In genomic region chr10:61340247-61340646, GRCm38 (mm10) we compare ENCODE assay signal across 27 mouse cellular contexts. TPM values are rescaled to one million over a fixed set of nuclear protein-coding genes. Genes with fewer than 3 reads are reported as not detected.
A peak's percentile ranks its signal among the peaks of the same experiment; 100 is the strongest.
DNase-seq lines count a peak whose midpoint lies in the region; ATAC-seq and TF ChIP-seq lines count a peak whose summit lies in the region.
"Had no signal": no experiment of that assay in that cellular context is flagged by ENCODE, and none has a peak within 500 bp of the region (broad histone marks: within the 10 kb centered on the region; RNA-seq: fewer than 3 reads in every experiment).

No protein-coding gene starts in this region.

- H3K4me2 ChIP-seq in liver, embryonic 12.5 days = no peak overlapping the region
- H3K4me2 ChIP-seq in liver, embryonic 14.5 days (ENCODE audit: low read depth) = no peak overlapping the region
- H3K4me2 ChIP-seq in liver, postnatal 0 days (ENCODE audit: low read depth, low read length) = no peak overlapping the region
- H3K4me2 ChIP-seq: embryonic facial prominence, embryonic 13.5 days; embryonic facial prominence, embryonic 15.5 days; forebrain, embryonic 12.5 days had no signal

- H3K4me3 ChIP-seq in liver, adult 2 months (ENCODE audit: insufficient read depth, low read depth, low read length) = no peak overlapping the region
- H3K4me3 ChIP-seq in liver, embryonic 12.5 days = no peak overlapping the region
- no peak overlapping the region for H3K4me3 ChIP-seq in liver, embryonic 14.5 days (ENCODE audit: insufficient read depth in 1 of 2, low read depth in 2 of 2, low read length in 2 of 2)
- H3K4me3 ChIP-seq in liver, postnatal 0 days (ENCODE audit: low read depth, low read length) = no peak overlapping the region
- H3K4me3 ChIP-seq in left cerebral cortex, adult 2 months = no peak overlapping the region
- H3K4me3 ChIP-seq: embryonic facial prominence, embryonic 13.5 days; embryonic facial prominence, embryonic 15.5 days; erythroblast, embryonic 14.5 days; forebrain, embryonic 10.5 days; forebrain, embryonic 12.5 days had no signal

- no peaks in the 10 kb centered on the region for H3K36me3 ChIP-seq in liver, adult 2 months (ENCODE audit: control insufficient read depth, insufficient read depth, low read length)
- peaks cover 12% of the 10 kb centered on the region for H3K36me3 ChIP-seq in liver, embryonic 12.5 days
- H3K36me3 ChIP-seq in liver, embryonic 14.5 days (replicated peaks; ENCODE audit: control insufficient read depth, insufficient read depth, low read depth) = no peaks in the 10 kb centered on the region
- no peaks in the 10 kb centered on the region for H3K36me3 ChIP-seq in liver, postnatal 0 days (replicated peaks; ENCODE audit: insufficient read depth, low read length)
- H3K36me3 ChIP-seq: forebrain, embryonic 12.5 days had no signal

- H3K27me3 ChIP-seq in liver, adult 2 months (ENCODE audit: control insufficient read depth, insufficient read depth, low read length) = no peaks in the 10 kb centered on the region
- H3K27me3 ChIP-seq in liver, embryonic 12.5 days (replicated peaks) = no peaks in the 10 kb centered on the region
- no peaks in the 10 kb centered on the region for H3K27me3 ChIP-seq in liver, embryonic 14.5 days (ENCODE audit: control insufficient read depth, insufficient read depth, low read length)
- no peaks in the 10 kb centered on the region for H3K27me3 ChIP-seq in liver, postnatal 0 days (ENCODE audit: insufficient read depth, low read length)
- H3K27me3 ChIP-seq: embryonic facial prominence, embryonic 13.5 days; embryonic facial prominence, embryonic 15.5 days; forebrain, embryonic 12.5 days had no signal

- H3K9me3 ChIP-seq in liver, embryonic 12.5 days (replicated peaks) = no peaks in the 10 kb centered on the region
- H3K9me3 ChIP-seq in liver, embryonic 14.5 days (ENCODE audit: control insufficient read depth, low read length) = no peaks in the 10 kb centered on the region
- no peaks in the 10 kb centered on the region for H3K9me3 ChIP-seq in liver, postnatal 0 days (ENCODE audit: low read length)
- H3K9me3 ChIP-seq: embryonic facial prominence, embryonic 13.5 days; embryonic facial prominence, embryonic 15.5 days; forebrain, embryonic 10.5 days; forebrain, embryonic 12.5 days had no signal

- WGBS in liver, adult 2 months = 36% methylated on average over 9 of the region's 9 CpGs
- 62% methylated on average over 9 of the region's 9 CpGs for WGBS in liver, embryonic 12.5 days (ENCODE audit: insufficient replicate concordance)
- 72% methylated on average over 9 of the region's 9 CpGs for WGBS in liver, embryonic 14.5 days (ENCODE audit: insufficient replicate concordance)
- 68% methylated on average over 9 of the region's 9 CpGs for WGBS in liver, postnatal 0 days (ENCODE audit: insufficient replicate concordance)

- intact Hi-C loops in left cerebral cortex, adult 2 months (cut with DNase I) = no loop called here

- no peak for TF ChIP-seq CTCF in liver, adult 2 months (IDR thresholded peaks at IDR 0.05; ENCODE audit: low read depth, low read length)
- no peak for TF ChIP-seq CTCF in liver, embryonic 14.5 days (IDR thresholded peaks at IDR 0.05; ENCODE audit: low read depth)
- TF ChIP-seq CTCF in liver, postnatal 0 days (IDR thresholded peaks at IDR 0.05; ENCODE audit: low read depth) = no peak
- no peak for TF ChIP-seq CTCF in left cerebral cortex, adult 2 months (IDR thresholded peaks at IDR 0.05)

- H3K79me2 ChIP-seq in liver, adult 2 months (ENCODE audit: control insufficient read depth, insufficient read depth, low read length) = no peaks in the 10 kb centered on the region

- no peak for TF ChIP-seq EP300 in liver, embryonic 14.5 days (IDR thresholded peaks at IDR 0.05; ENCODE audit: low read depth)
- no peak for TF ChIP-seq EP300 in liver, postnatal 0 days (IDR thresholded peaks at IDR 0.05; ENCODE audit: low read depth)

- peaks cover 15% of the 10 kb centered on the region for H3K4me1 ChIP-seq in liver, adult 2 months (ENCODE audit: control insufficient read depth, insufficient read depth, low read length)
- no peaks in the 10 kb centered on the region for H3K4me1 ChIP-seq in liver, embryonic 12.5 days
- peaks cover 0 to 2% of the 10 kb centered on the region in 2 experiments; a peak in 1 of 4 replicates for H3K4me1 ChIP-seq in liver, embryonic 14.5 days (replicated peaks; ENCODE audit: control insufficient read depth in 2 of 2, insufficient read depth in 2 of 2, low read length in 1 of 2)
- peaks cover 3% of the 10 kb centered on the region; the same call in 1 of the 2 replicates for H3K4me1 ChIP-seq in liver, postnatal 0 days (ENCODE audit: insufficient read depth)

- no peak for ATAC-seq in liver, embryonic 12.5 days
- peak; percentile 13; the same call in 1 of the 2 replicates for ATAC-seq in liver, embryonic 14.5 days (ENCODE audit: insufficient read depth)
- ATAC-seq in liver, postnatal 0 days = peak; percentile 72
- ATAC-seq: forebrain, embryonic 14.5 days had no signal

- no peak overlapping the region for H3K9ac ChIP-seq in liver, adult 2 months (ENCODE audit: low read depth, low read length)
- H3K9ac ChIP-seq in liver, embryonic 12.5 days = no peak overlapping the region
- H3K9ac ChIP-seq in liver, embryonic 14.5 days (replicated peaks) = no peak overlapping the region
- H3K9ac ChIP-seq in liver, postnatal 0 days (replicated peaks) = no peak overlapping the region
- H3K9ac ChIP-seq: embryonic facial prominence, embryonic 13.5 days; embryonic facial prominence, embryonic 15.5 days; forebrain, embryonic 12.5 days had no signal

- no peak for TF ChIP-seq POLR2A in liver, adult 2 months (IDR thresholded peaks at IDR 0.05; ENCODE audit: extremely low read depth, insufficient read depth, low read length)

- H3K27ac ChIP-seq in liver, adult 2 months (replicated peaks; ENCODE audit: insufficient read depth, low read depth, low read length) = peak overlapping the region; percentile 50; the same call in 1 of the 2 replicates
- no peak overlapping the region for H3K27ac ChIP-seq in liver, embryonic 12.5 days
- H3K27ac ChIP-seq in liver, embryonic 14.5 days = no peak overlapping the region
- H3K27ac ChIP-seq in liver, postnatal 0 days (ENCODE audit: low read depth) = no peak overlapping the region
- H3K27ac ChIP-seq in left cerebral cortex, adult 2 months = no peak overlapping the region
- H3K27ac ChIP-seq: embryonic facial prominence, embryonic 13.5 days; embryonic facial prominence, embryonic 15.5 days; forebrain, embryonic 10.5 days; forebrain, embryonic 12.5 days had no signal

- DNase-seq in liver, adult 2 months (ENCODE audit: extremely low read depth, low read depth, low spot score) = peak; percentile 79
- peak in 1 of 3 experiments; percentile 5 for DNase-seq in liver, embryonic 14.5 days (ENCODE audit: low read depth in 3 of 3, low spot score in 3 of 3)
- peak; percentile 42 for DNase-seq in liver, postnatal 0 days
- no peak for DNase-seq in left cerebral cortex, adult 2 months (ENCODE audit: extremely low spot score in 1 of 2, low spot score in 2 of 2)
- no peak for DNase-seq in kidney, postnatal 25 days
- DNase-seq: adrenal gland, adult 2 months; adrenal gland, postnatal 10 days; adrenal gland, postnatal 25 days; cerebellum, adult 11 months; cerebellum, adult 18-20 months; cerebellum, adult 8-10 months; cerebellum, adult 9-11 months; cerebellum, postnatal 36 days; embryo, embryonic 11 days had no signal

RNA-seq across cellular contexts. Expression of gene Prf1, which starts 42.6 kb away (rescaled TPM):
- 0.27 and 0.28 TPM in 2 replicates for total RNA-seq in liver, adult 2 months (2014; rRNA removed)
- polyA plus RNA-seq in liver, adult 2 months (2012; rRNA removed) = 0.18 and 0.26 TPM in 2 replicates
- polyA plus RNA-seq in liver, embryonic 12.5 days (2016; fragmentation: Nextera tagmentation; extraction: Ambion mirVana) = not detected in 2 replicates
- polyA plus RNA-seq in liver, embryonic 14.5 days (2012; rRNA removed) = 0.02 TPM in 2 replicates
- polyA plus RNA-seq in liver, embryonic 14.5 days (2014; fragmentation: Nextera tagmentation; extraction: Ambion mirVana) = not detected in 2 replicates
- 0.13 and 0.21 TPM in 2 replicates for polyA plus RNA-seq in liver, postnatal 0 days (2015; fragmentation: Nextera tagmentation; extraction: Ambion mirVana)
- total RNA-seq in left cerebral cortex, adult 2 months (2021) = not detected
- total RNA-seq: common myeloid progenitor, adult 5-6 weeks; ES-E14; MEL had no signal
- polyA plus RNA-seq: brain, embryonic 14.5 days; C2C12; embryonic facial prominence, embryonic 11.5 days; embryonic facial prominence, embryonic 13.5 days; embryonic facial prominence, embryonic 15.5 days; erythroblast, embryonic 14.5 days; forebrain, embryonic 10.5 days; forebrain, embryonic 12.5 days; forebrain, embryonic 14.5 days had no signal

RNA-seq across cellular contexts. Expression of gene Pald1, which starts 43.1 kb away (rescaled TPM):
- total RNA-seq in liver, adult 2 months (2014; rRNA removed) = 7.5 and 8.0 TPM in 2 replicates
- 6.6 and 8.1 TPM in 2 replicates for polyA plus RNA-seq in liver, adult 2 months (2012; rRNA removed)
- 12.1 and 12.4 TPM in 2 replicates for polyA plus RNA-seq in liver, embryonic 12.5 days (2016; fragmentation: Nextera tagmentation; extraction: Ambion mirVana)
- 3.5 and 4.4 TPM in 2 replicates for polyA plus RNA-seq in liver, embryonic 14.5 days (2012; rRNA removed)
- polyA plus RNA-seq in liver, embryonic 14.5 days (2014; fragmentation: Nextera tagmentation; extraction: Ambion mirVana) = 3.8 and 4.0 TPM in 2 replicates
- polyA plus RNA-seq in liver, postnatal 0 days (2015; fragmentation: Nextera tagmentation; extraction: Ambion mirVana) = 3.7 and 3.8 TPM in 2 replicates
- total RNA-seq in left cerebral cortex, adult 2 months (2021) = 1 to 10 TPM; 8.1 to 8.3 TPM

Comparison
In these comparisons a context has a peak if more than half of its experiments do, and no peak if none do; other contexts are left out.
1. DNase-seq: peak in liver, adult 2 months (single experiment) and liver, postnatal 0 days (single experiment); none in left cerebral cortex, adult 2 months (0 of 2) and kidney, postnatal 25 days (0 of 2).